Mouse (Mus musculus) stomach, postnatal 0 days (tissue): Measurements from ENCODE around the gene Prpf6.

ENCODE experiments used
- CTCF ChIP-seq: IDR thresholded peaks from 2 replicates; pipeline ENCODE4 v1.5.1; 2016; ENCODE audit warnings: antibody characterized with exemption, low read depth, mild to moderate bottlenecking, moderate library complexity
- EP300 ChIP-seq: optimal IDR thresholded peaks from 2 replicates; pipeline ENCODE3; 2016; ENCODE audit warnings: antibody characterized with exemption

GRCm38 (mm10) chr2:181693339-181694280 lies 101.9 kb downstream of the Prpf6 start, which contains the start of gene Rgs19:
- TF ChIP-seq CTCF (no peak), EP300 (no peak)
